In genomic region chr6:99120776-99121766, GRCm38 (mm10) we compare ENCODE assay signal across 24 mouse cellular contexts.
A peak's percentile ranks its signal among the peaks of the same experiment; 100 is the strongest.
DNase-seq lines count a peak whose midpoint lies in the region; ATAC-seq and TF ChIP-seq lines count a peak whose summit lies in the region.
"Had no signal": no experiment of that assay in that cellular context is flagged by ENCODE, and none has a peak within 500 bp of the region (broad histone marks: within the 10 kb centered on the region; RNA-seq: fewer than 3 reads in every experiment).

No protein-coding gene starts in this region.

- H3K27me3 ChIP-seq in intestine, embryonic 15.5 days (replicated peaks): no peaks in the 10 kb centered on the region
- H3K27me3 ChIP-seq in stomach, embryonic 15.5 days (replicated peaks): no peaks in the 10 kb centered on the region
- no peaks in the 10 kb centered on the region for H3K27me3 ChIP-seq in cerebellum, adult 2 months (ENCODE audit: control insufficient read depth, insufficient read depth, low read length)
- H3K27me3 ChIP-seq: CH12.LX; hindbrain, embryonic 12.5 days; Patski had no signal

- TF ChIP-seq CTCF in cerebellum, adult 2 months (IDR thresholded peaks at IDR 0.05; ENCODE audit: borderline replicate concordance, insufficient read depth, low read depth, low read length): no peak

- peak; percentile 81 for ATAC-seq in intestine, embryonic 15.5 days
- 0 out of 2 replicates have a peak, but pooled peaks have one; percentile 37 for ATAC-seq in stomach, embryonic 15.5 days (ENCODE audit: insufficient read depth, low FRiP score, low read depth)
- ATAC-seq: forebrain, embryonic 14.5 days; hindbrain, embryonic 16.5 days; inflammation-experienced regulatory T-cells, adult 6 months; Patski had no signal

- no peak for TF ChIP-seq POLR2A in cerebellum, adult 2 months (IDR thresholded peaks at IDR 0.05; ENCODE audit: borderline replicate concordance, insufficient read depth, low read length)

- H3K4me2 ChIP-seq in intestine, embryonic 15.5 days (replicated peaks): no peak overlapping the region
- H3K4me2 ChIP-seq in stomach, embryonic 15.5 days: no peak overlapping the region
- H3K4me2 ChIP-seq: hindbrain, embryonic 12.5 days had no signal

- peak; percentile 32 for DNase-seq in adrenal gland, postnatal 14 days
- no peak for DNase-seq in adrenal gland, postnatal 25 days
- DNase-seq in spleen, postnatal 36 days (ENCODE audit: low spot score in 2 of 2): no peak
- DNase-seq in T-cell, adult 2 months (ENCODE audit: low spot score): no peak
- DNase-seq in cerebellum, adult 2 months: no peak
- DNase-seq: cerebellum, adult 18-20 months; cerebellum, postnatal 10 days; gastrocnemius, adult 2 months; gastrocnemius, postnatal 36 days; heart, adult 18-20 months; heart, postnatal 10 days; heart, postnatal 4 days had no signal

- WGBS in intestine, embryonic 15.5 days: 68% methylated on average over 8 of the region's 8 CpGs
- WGBS in stomach, embryonic 15.5 days: 73% methylated on average over 8 of the region's 8 CpGs
- 91% methylated on average over 8 of the region's 8 CpGs for WGBS in cerebellum, adult 2 months

- H3K4me1 ChIP-seq in brown adipose tissue, adult 24 weeks (ENCODE audit: control insufficient read depth, insufficient read depth, insufficient read length, low read length): 0 out of 2 replicates have a peak, but pooled peaks cover 2% of the 10 kb centered on the region
- 0 out of 2 replicates have a peak, but pooled peaks cover 5% of the 10 kb centered on the region for H3K4me1 ChIP-seq in intestine, embryonic 15.5 days (replicated peaks)
- no peaks in the 10 kb centered on the region for H3K4me1 ChIP-seq in stomach, embryonic 15.5 days
- no peaks in the 10 kb centered on the region for H3K4me1 ChIP-seq in cerebellum, adult 2 months (ENCODE audit: control insufficient read depth, insufficient read depth, low read length)
- H3K4me1 ChIP-seq: embryonic facial prominence, embryonic 10.5 days; forebrain, embryonic 10.5 days; hindbrain, embryonic 12.5 days had no signal

- no peaks in the 10 kb centered on the region for H3K36me3 ChIP-seq in intestine, embryonic 15.5 days
- no peaks in the 10 kb centered on the region for H3K36me3 ChIP-seq in stomach, embryonic 15.5 days
- H3K36me3 ChIP-seq: embryonic facial prominence, embryonic 10.5 days; forebrain, embryonic 10.5 days; heart, embryonic 10.5 days; hindbrain, embryonic 12.5 days had no signal

- no peaks in the 10 kb centered on the region for H3K9me3 ChIP-seq in intestine, embryonic 15.5 days
- H3K9me3 ChIP-seq in stomach, embryonic 15.5 days: no peaks in the 10 kb centered on the region
- H3K9me3 ChIP-seq: embryonic facial prominence, embryonic 10.5 days; forebrain, embryonic 10.5 days; heart, embryonic 10.5 days; hindbrain, embryonic 12.5 days had no signal

- no peak overlapping the region for H3K4me3 ChIP-seq in brown adipose tissue, adult 24 weeks (ENCODE audit: insufficient read depth, low read depth, low read length)
- no peak overlapping the region for H3K4me3 ChIP-seq in intestine, embryonic 15.5 days (replicated peaks)
- no peak overlapping the region for H3K4me3 ChIP-seq in stomach, embryonic 15.5 days (replicated peaks)
- no peak overlapping the region for H3K4me3 ChIP-seq in cerebellum, adult 2 months (replicated peaks; ENCODE audit: insufficient read depth, low read depth, low read length)
- H3K4me3 ChIP-seq: embryonic facial prominence, embryonic 10.5 days; forebrain, embryonic 10.5 days; gastrocnemius, adult 2 months; heart, embryonic 10.5 days; hindbrain, embryonic 12.5 days had no signal

- H3K9ac ChIP-seq in intestine, embryonic 15.5 days: no peak overlapping the region
- H3K9ac ChIP-seq in stomach, embryonic 15.5 days: no peak overlapping the region
- H3K9ac ChIP-seq: hindbrain, embryonic 12.5 days had no signal

- 0 out of 2 replicates have a peak overlapping the region, but pooled peaks have one; percentile 16 for H3K27ac ChIP-seq in brown adipose tissue, adult 24 weeks (replicated peaks; ENCODE audit: low read depth, low read length)
- H3K27ac ChIP-seq in intestine, embryonic 15.5 days: peak overlapping the region; percentile 51
- no peak overlapping the region; the same call in none of the 2 replicates for H3K27ac ChIP-seq in stomach, embryonic 15.5 days
- no peak overlapping the region for H3K27ac ChIP-seq in cerebellum, adult 2 months (ENCODE audit: insufficient read depth, low read length)
- H3K27ac ChIP-seq: embryonic facial prominence, embryonic 10.5 days; forebrain, embryonic 10.5 days; gastrocnemius, adult 2 months; heart, embryonic 10.5 days; hindbrain, embryonic 12.5 days had no signal

Comparison
In these comparisons a context has a peak if more than half of its experiments do, and no peak if none do; other contexts are left out.
1. H3K27ac ChIP-seq: peak in brown adipose tissue, adult 24 weeks (single experiment) and intestine, embryonic 15.5 days (single experiment); none in stomach, embryonic 15.5 days (single experiment) and cerebellum, adult 2 months (single experiment).